Mouse (Mus musculus): ENCODE results near the gene Htra3.
A peak's percentile ranks its signal among the peaks of the same experiment; 100 is the strongest.

Gene Htra3

GRCm38 (mm10) chr5:35610381-35610780 lies 69.2 kb downstream of the Htra3 start:
- DNase-seq, result no peak

GRCm38 (mm10) chr5:35609971-35610370 lies 69.6 kb downstream of the Htra3 start:
- no peak for DNase-seq

GRCm38 (mm10) chr5:35609381-35609780 lies 70.2 kb downstream of the Htra3 start:
- DNase-seq, result peak in 1 of 2 experiments; percentile 42

GRCm38 (mm10) chr5:35608559-35608958 lies 71.0 kb downstream of the Htra3 start:
- no peak for DNase-seq

GRCm38 (mm10) chr5:35607784-35608183 lies 71.8 kb downstream of the Htra3 start:
- DNase-seq, result peak in 1 of 2 experiments; percentile 56

- DNase-seq, result no peak
Measured at GRCm38 (mm10) chr5:35606800-35607199, 72.8 kb downstream of the Htra3 start.

- DNase-seq, result no peak
Measured at GRCm38 (mm10) chr5:35605355-35605754, 74.2 kb downstream of the Htra3 start.
